Mouse (Mus musculus) lung, adult 2 months (tissue): ENCODE data around the gene Jarid2.

Source experiments
- CTCF ChIP-seq: fragments of 200-500 bp; IDR thresholded peaks from 2 replicates; pipeline ENCODE4 v1.5.1; 2011; ENCODE audit warnings: mild to moderate bottlenecking, low read length, control low read depth; ENCODE audit not compliant: insufficient read depth
- POLR2A ChIP-seq: fragments of 200-500 bp; IDR thresholded peaks from 2 replicates; pipeline ENCODE4 v1.6.1; 2011; ENCODE audit warnings: low read depth, mild to moderate bottlenecking, control low read depth, low read length, borderline replicate concordance; ENCODE audit errors: extremely low read depth

DNA sequence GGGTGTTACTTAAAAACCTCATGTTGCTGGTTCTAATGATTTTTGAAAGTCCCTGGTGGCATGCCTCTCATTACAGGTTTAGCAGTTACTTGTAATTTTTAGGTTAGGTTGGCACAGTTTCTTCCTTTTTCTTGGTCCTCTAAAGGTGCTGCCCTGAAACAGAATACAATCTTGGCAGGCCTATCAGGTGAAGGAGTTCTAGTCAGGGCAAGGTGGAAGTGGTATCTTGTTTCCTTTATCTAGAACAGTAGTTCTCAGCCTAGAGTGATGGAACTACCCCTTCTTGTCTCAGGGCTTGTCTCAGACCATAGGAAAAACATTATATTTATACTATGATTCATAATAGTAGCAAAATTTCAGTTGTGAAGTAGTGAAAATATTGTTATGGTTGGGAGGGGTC lies 93.3 kb downstream of the Jarid2 start:
- no peak for TF ChIP-seq CTCF
- TF ChIP-seq POLR2A = no peak
